In the genomic region with DNA sequence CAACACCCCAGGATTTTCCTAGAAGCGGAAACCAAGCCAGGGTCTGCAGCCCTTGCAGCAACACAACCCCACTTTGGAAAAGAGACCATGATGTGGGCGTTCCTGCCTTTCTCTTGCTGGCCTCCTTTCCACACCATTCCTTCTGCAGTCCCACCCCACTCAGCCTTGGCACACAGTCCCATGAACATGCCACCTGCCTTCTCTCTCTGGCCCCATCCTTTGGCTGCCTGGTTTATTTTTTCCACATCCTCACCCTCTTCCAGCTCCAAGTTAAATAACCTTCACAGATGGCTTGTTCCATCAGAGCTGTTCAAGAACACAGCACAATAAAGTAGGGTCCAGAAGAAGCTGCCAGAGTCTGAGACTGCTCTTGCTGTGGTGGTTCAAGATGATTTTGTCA, we compare ENCODE assay signal across 15 mouse cellular contexts. TPM values are rescaled to one million over a fixed set of nuclear protein-coding genes. Genes with fewer than 3 reads are reported as not detected.
DNase-seq lines count a peak whose midpoint lies in the region; ATAC-seq and TF ChIP-seq lines count a peak whose summit lies in the region.
"Had no signal": no experiment of that assay in that cellular context is flagged by ENCODE, and none has a peak within 500 bp of the region (broad histone marks: within the 10 kb centered on the region; RNA-seq: fewer than 3 reads in every experiment).

No protein-coding gene starts in this region.

- no peak for TF ChIP-seq CTCF in layer of hippocampus, adult 2 months (conservative IDR thresholded peaks at IDR 0.05)

- H3K27ac ChIP-seq in layer of hippocampus, adult 2 months, result peak overlapping the region; percentile 90
- H3K27ac ChIP-seq: embryonic facial prominence, embryonic 12.5 days; forebrain, embryonic 13.5 days; midbrain, embryonic 10.5 days; stomach, postnatal 0 days had no signal

- intact Hi-C loops in gastrocnemius, postnatal 14 days (cut with DNase I; ENCODE audit: low total_unique reads), result no loop called here

- DNase-seq in gastrocnemius, postnatal 14 days, result peak; percentile 42
- no peak for DNase-seq in gastrocnemius, adult 18-20 months (ENCODE audit: low spot score)
- DNase-seq in layer of hippocampus, adult 2 months (ENCODE audit: low spot score in 2 of 2), result peak; percentile 29 to 38
- no peak for DNase-seq in layer of hippocampus, adult 9-10 months (ENCODE audit: low spot score)
- peak; percentile 51 to 53 for DNase-seq in cerebellum, postnatal 36 days
- peak; percentile 45 to 65 for DNase-seq in right cerebral cortex, postnatal 36 days (ENCODE audit: low spot score in 2 of 2)
- DNase-seq in urinary bladder, postnatal 25 days (ENCODE audit: low spot score), result no peak
- DNase-seq: kidney, adult 8-10 months; lung, adult 18-20 months; retina, postnatal 1 day had no signal

- no peak overlapping the region for H3K4me3 ChIP-seq in layer of hippocampus, adult 2 months
- H3K4me3 ChIP-seq: embryonic facial prominence, embryonic 12.5 days; forebrain, embryonic 13.5 days; midbrain, embryonic 10.5 days had no signal

- ATAC-seq in erythroid progenitor cell, adult 5-6 weeks (replicated peaks; ENCODE audit: low FRiP score, poor library complexity, severe bottlenecking), result no peak
- ATAC-seq: forebrain, embryonic 13.5 days had no signal

RNA-seq across cellular contexts. Expression of a gene that starts 50.0 kb away (rescaled TPM):
- 10 to 100 TPM; 12.3 to 18.9 TPM for total RNA-seq in gastrocnemius, postnatal 14 days (2021)
- total RNA-seq in gastrocnemius, adult 18-20 months (2021), result 1 to 10 TPM; 1.8 to 6.6 TPM
- total RNA-seq in layer of hippocampus, adult 2 months (2021), result 1 to 10 TPM; 3.8 to 3.9 TPM
- not detected in 2 replicates for total RNA-seq in erythroid progenitor cell, adult 5-6 weeks (2015; ENCODE audit: low replicate concordance)
- not detected in 2 replicates for total RNA-seq in erythroid progenitor cell, adult 5-6 weeks (2017; ENCODE audit: low replicate concordance)

RNA-seq across cellular contexts. Expression of a gene that starts 59.3 kb away (rescaled TPM):
- total RNA-seq in gastrocnemius, postnatal 14 days (2021), result 1 to 10 TPM; 3.6 to 4.1 TPM
- 1 to 10 TPM; 2.5 to 2.8 TPM for total RNA-seq in gastrocnemius, adult 18-20 months (2021)
- total RNA-seq in layer of hippocampus, adult 2 months (2021), result 10 to 100 TPM; 19.3 to 22.4 TPM
- total RNA-seq in erythroid progenitor cell, adult 5-6 weeks (2015; ENCODE audit: low replicate concordance), result 4.2 and 15.1 TPM in 2 replicates
- 1.9 and 4.2 TPM in 2 replicates for total RNA-seq in erythroid progenitor cell, adult 5-6 weeks (2017; ENCODE audit: low replicate concordance)

Comparison
In these comparisons a context has a peak if more than half of its experiments do, and no peak if none do; other contexts are left out.
1. DNase-seq: peak in gastrocnemius, postnatal 14 days (single experiment), layer of hippocampus, adult 2 months (2 of 2), cerebellum, postnatal 36 days (2 of 2) and right cerebral cortex, postnatal 36 days (2 of 2); none in gastrocnemius, adult 18-20 months (single experiment), layer of hippocampus, adult 9-10 months (single experiment) and urinary bladder, postnatal 25 days (single experiment).